Mouse (Mus musculus): Measurements from ENCODE around the gene Ryr2. TPM values are rescaled to one million over a fixed set of nuclear protein-coding genes. Genes with fewer than 3 reads are reported as not detected.

Gene Ryr2
- polyA plus RNA-seq, 1 experiment from 2014 or later = 1.1 TPM

- Histone ChIP-seq H3K9ac (no peak overlapping the region), H3K4me3 (replicated peaks) (no peak overlapping the region), H3K36me3 (no peaks in the 10 kb centered on the region), H3K4me2 (no peak overlapping the region), H3K4me1 (no peaks in the 10 kb centered on the region), H3K9me3 (no peaks in the 10 kb centered on the region), H3K27me3 (replicated peaks) (no peaks in the 10 kb centered on the region), H3K27ac (no peak overlapping the region)
- no peak for ATAC-seq (ENCODE audit: insufficient read depth, low FRiP score, low read depth)
- WGBS = 84% methylated on average over 3 of the region's 3 CpGs
Observed at GRCm38 (mm10) chr13:11542546-11542945, 564.2 kb downstream of the Ryr2 start.

GRCm38 (mm10) chr13:11536851-11537250, 569.9 kb downstream of the Ryr2 start:
- ATAC-seq (ENCODE audit: insufficient read depth, low FRiP score, low read depth) = no peak
- no peak overlapping the region for H3K27ac ChIP-seq
- H3K4me2 ChIP-seq = no peak overlapping the region
- 33% methylated on average over 1 of the region's 1 CpGs for WGBS
- H3K27me3 ChIP-seq (replicated peaks) = no peaks in the 10 kb centered on the region
- H3K9me3 ChIP-seq = no peaks in the 10 kb centered on the region
- H3K4me3 ChIP-seq (replicated peaks) = no peak overlapping the region
- no peaks in the 10 kb centered on the region for H3K4me1 ChIP-seq
- H3K9ac ChIP-seq = no peak overlapping the region
- no peaks in the 10 kb centered on the region for H3K36me3 ChIP-seq

GRCm38 (mm10) chr13:11535874-11536273, 570.9 kb downstream of the Ryr2 start:
- Histone ChIP-seq H3K27ac (no peak overlapping the region), H3K9me3 (no peaks in the 10 kb centered on the region), H3K9ac (no peak overlapping the region), H3K4me1 (no peaks in the 10 kb centered on the region), H3K4me2 (no peak overlapping the region), H3K36me3 (no peaks in the 10 kb centered on the region), H3K27me3 (replicated peaks) (no peaks in the 10 kb centered on the region), H3K4me3 (replicated peaks) (no peak overlapping the region)
- peak; percentile 65; the same call in 1 of the 2 replicates for ATAC-seq (ENCODE audit: insufficient read depth, low FRiP score, low read depth)
- WGBS = 54% methylated on average over 3 of the region's 3 CpGs

- H3K27ac ChIP-seq = no peak overlapping the region
- no peak; the same call in 1 of the 2 replicates for ATAC-seq (ENCODE audit: insufficient read depth, low FRiP score, low read depth)
Observed at GRCm38 (mm10) chr13:11533265-11533664, 573.5 kb downstream of the Ryr2 start.

GRCm38 (mm10) chr13:11532014-11532890, 574.5 kb downstream of the Ryr2 start:
- Histone ChIP-seq H3K4me3 (replicated peaks) (no peak overlapping the region), H3K27me3 (replicated peaks) (no peaks in the 10 kb centered on the region), H3K27ac (0 out of 2 replicates have a peak overlapping the region, but pooled peaks have one; percentile 35), H3K9me3 (no peaks in the 10 kb centered on the region), H3K4me1 (no peaks in the 10 kb centered on the region), H3K36me3 (no peaks in the 10 kb centered on the region), H3K9ac (no peak overlapping the region), H3K4me2 (no peak overlapping the region)
- peak; percentile 57; the same call in 1 of the 2 replicates for ATAC-seq (ENCODE audit: insufficient read depth, low FRiP score, low read depth)
- 47% methylated on average over 7 of the region's 7 CpGs for WGBS

More at GRCm38 (mm10) chr13:11533265-11533664, 573.5 kb downstream of the Ryr2 start:
- H3K4me2 ChIP-seq = no peak overlapping the region
- H3K4me1 ChIP-seq = no peaks in the 10 kb centered on the region
- no peak overlapping the region for H3K4me3 ChIP-seq (replicated peaks)
- H3K27me3 ChIP-seq (replicated peaks) = no peaks in the 10 kb centered on the region
- no peak overlapping the region for H3K9ac ChIP-seq
- no peaks in the 10 kb centered on the region for H3K9me3 ChIP-seq
- H3K36me3 ChIP-seq = no peaks in the 10 kb centered on the region
- 39% methylated on average over 2 of the region's 2 CpGs for WGBS

GRCm38 (mm10) chr13:11523612-11524011, 583.1 kb downstream of the Ryr2 start:
- no peaks in the 10 kb centered on the region for H3K4me1 ChIP-seq
- H3K4me2 ChIP-seq = no peak overlapping the region
- H3K27me3 ChIP-seq (replicated peaks) = no peaks in the 10 kb centered on the region
- no peaks in the 10 kb centered on the region for H3K36me3 ChIP-seq
- no peaks in the 10 kb centered on the region for H3K9me3 ChIP-seq
- 81% methylated on average over 4 of the region's 4 CpGs for WGBS
- no peak for ATAC-seq (ENCODE audit: insufficient read depth, low FRiP score, low read depth)
- H3K27ac ChIP-seq = no peak overlapping the region
- H3K9ac ChIP-seq = no peak overlapping the region
- no peak overlapping the region for H3K4me3 ChIP-seq (replicated peaks)

GRCm38 (mm10) chr13:11520765-11521164, 586.0 kb downstream of the Ryr2 start:
- Histone ChIP-seq H3K9ac (no peak overlapping the region), H3K4me1 (no peaks in the 10 kb centered on the region), H3K9me3 (no peaks in the 10 kb centered on the region), H3K27me3 (replicated peaks) (no peaks in the 10 kb centered on the region), H3K36me3 (no peaks in the 10 kb centered on the region), H3K4me2 (no peak overlapping the region), H3K4me3 (replicated peaks) (no peak overlapping the region), H3K27ac (no peak overlapping the region)
- ATAC-seq (ENCODE audit: insufficient read depth, low FRiP score, low read depth) = no peak
- WGBS = 77% methylated on average over 2 of the region's 2 CpGs

GRCm38 (mm10) chr13:11511540-11512177, 595.1 kb downstream of the Ryr2 start:
- Histone ChIP-seq H3K27ac (no peak overlapping the region), H3K4me1 (no peaks in the 10 kb centered on the region), H3K36me3 (no peaks in the 10 kb centered on the region), H3K27me3 (replicated peaks) (no peaks in the 10 kb centered on the region), H3K4me3 (replicated peaks) (no peak overlapping the region), H3K9me3 (no peaks in the 10 kb centered on the region), H3K4me2 (no peak overlapping the region), H3K9ac (no peak overlapping the region)
- 77% methylated on average over 2 of the region's 2 CpGs for WGBS
- ATAC-seq (ENCODE audit: insufficient read depth, low FRiP score, low read depth) = no peak

Other genes with a start within 250 kb of the Ryr2 start
- gene Mtr, start 151.2 kb upstream of the Ryr2 start, polyA plus RNA-seq (2015; fragmentation: Nextera tagmentation; extraction: Ambion mirVana) = 9.6 and 10.1 TPM in 2 replicates
- 4.1 and 9.1 TPM in 2 replicates for gene Actn2, start 233.8 kb upstream of the Ryr2 start, polyA plus RNA-seq (2015; fragmentation: Nextera tagmentation; extraction: Ambion mirVana)

Measured in stomach, embryonic 15.5 days (tissue).